Mouse (Mus musculus) limb, embryonic 10.5 days (tissue): Measurements from ENCODE around the gene Rbfox1. TPM values are rescaled to one million over a fixed set of nuclear protein-coding genes. Genes with fewer than 3 reads are reported as not detected.

ENCODE experiments used
- DNase-seq: peaks from one replicate; pipeline ENCODE4 v3.0.0-alpha.2; 2017; ENCODE audit warnings: low spot score
- H3K27ac ChIP-seq: fragments of 300-500 bp; sonication (generic); 2 replicates; pipeline ENCODE4 v1.5.1; 2016; ENCODE audit warnings: mild to moderate bottlenecking
- H3K27me3 ChIP-seq: fragments of 300-500 bp; sonication (generic); 2 replicates; pipeline ENCODE4 v1.6.1; 2016; ENCODE audit warnings: low read depth, mild to moderate bottlenecking; ENCODE audit not compliant: poor library complexity, severe bottlenecking
- H3K36me3 ChIP-seq: fragments of 300-500 bp; sonication (generic); 2 replicates; pipeline ENCODE4 v1.6.1; 2016; ENCODE audit warnings: mild to moderate bottlenecking, moderate library complexity
- H3K4me1 ChIP-seq: fragments of 300-500 bp; sonication (generic); 2 replicates; pipeline ENCODE4 v1.6.1; 2016
- H3K4me3 ChIP-seq: fragments of 300-500 bp; sonication (generic); 2 replicates; pipeline ENCODE4 v1.5.1; 2016; ENCODE audit warnings: mild to moderate bottlenecking, moderate library complexity
- H3K9me3 ChIP-seq: fragments of 300-500 bp; sonication (generic); replicated peaks from 2 replicates; pipeline ENCODE4 v1.6.1; 2016; ENCODE audit warnings: mild to moderate bottlenecking
- WGBS: fragments of 180-500 bp; shearing (Covaris S2); methylation state at CpG from one replicate; pipeline ENCODE4 v1.1.7; 2016; 5-methylcytosine and 5-hydroxymethylcytosine counted together
- polyA plus RNA-seq: library from polyadenylated mRNA; unstranded; fragments of >200 nt; fragmentation: Nextera tagmentation; extraction: Ambion mirVana; gene quantifications from 2 replicates; pipeline ENCODE4 v1.2.1, GENCODE M21; 2016

Gene Rbfox1
- polyA plus RNA-seq, 1 experiment from 2014 or later = 0.64 TPM

DNA sequence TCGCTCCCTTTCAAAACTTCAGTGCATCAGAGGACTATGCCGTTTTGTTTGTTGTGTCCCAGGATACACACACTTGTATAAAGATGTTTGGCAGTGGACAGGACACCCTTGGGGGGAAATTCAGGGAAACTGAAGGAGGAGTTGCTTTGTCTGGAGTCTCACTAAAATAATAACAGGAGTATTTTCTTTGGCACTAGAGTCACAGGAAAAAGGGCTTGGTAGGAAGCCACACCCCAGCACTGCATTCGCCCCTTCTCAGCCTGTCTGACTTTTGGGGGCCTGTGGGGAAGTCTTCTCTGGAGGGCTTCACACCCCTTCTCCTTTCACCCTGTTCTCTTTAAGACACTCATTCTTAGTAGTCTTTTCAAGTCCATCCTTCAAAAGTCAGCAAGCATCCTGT is 1269.5 kb downstream of the Rbfox1 start:
- peaks cover 13% of the 10 kb centered on the region for H3K4me1 ChIP-seq
- H3K27ac ChIP-seq = no peak overlapping the region
- no peaks in the 10 kb centered on the region for H3K27me3 ChIP-seq
- no peaks in the 10 kb centered on the region for H3K9me3 ChIP-seq
- H3K4me3 ChIP-seq = no peak overlapping the region
- WGBS = 91% methylated on average over 3 of the region's 3 CpGs
- no peaks in the 10 kb centered on the region for H3K36me3 ChIP-seq
- no peak for DNase-seq

DNA sequence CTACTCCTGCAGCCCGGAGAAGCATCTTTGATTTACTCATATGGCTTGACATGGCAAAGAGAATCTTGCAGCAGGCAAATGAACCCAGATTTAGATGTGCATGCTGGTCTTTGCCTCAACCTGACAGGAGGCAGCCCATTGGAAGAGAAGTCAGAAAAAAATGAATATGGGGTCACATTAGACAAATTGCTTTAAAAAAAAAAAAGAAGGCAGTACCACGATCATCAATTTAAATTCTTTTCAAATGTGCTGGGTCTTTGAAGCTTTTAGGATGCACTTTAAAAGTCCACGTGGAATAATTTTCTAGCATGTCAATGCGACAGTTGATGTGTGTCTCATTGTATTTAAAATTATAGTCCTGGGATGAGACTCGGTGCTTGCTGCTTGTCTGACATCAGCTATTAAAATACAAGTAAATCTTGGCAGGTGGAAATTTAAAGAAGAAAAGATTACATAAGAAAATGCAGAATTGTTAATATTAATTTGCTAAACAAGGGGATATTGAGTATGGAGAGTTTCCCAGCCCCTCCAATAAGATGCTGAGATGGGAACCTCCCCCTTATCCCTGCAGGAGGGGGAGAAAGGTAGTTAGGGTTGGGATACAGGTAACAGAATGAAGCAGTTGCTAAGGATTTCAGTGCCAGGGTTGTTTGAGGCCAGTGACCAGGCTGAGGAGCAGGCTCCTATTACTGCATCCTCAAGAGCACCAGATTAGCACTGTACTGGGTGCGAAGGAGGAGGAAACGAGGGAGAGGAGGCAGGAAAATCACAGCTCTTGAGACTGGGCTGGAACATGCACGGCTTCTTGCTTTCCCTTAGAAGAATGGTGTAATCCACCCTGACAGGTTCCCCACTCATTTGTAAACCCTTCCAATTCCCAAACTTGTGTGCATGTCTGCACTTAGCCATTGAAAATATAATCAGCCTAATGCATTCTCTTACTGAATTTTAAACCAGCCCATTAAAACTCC is 1274.0 kb downstream of the Rbfox1 start:
- no peaks in the 10 kb centered on the region for H3K27me3 ChIP-seq
- H3K9me3 ChIP-seq = no peaks in the 10 kb centered on the region
- H3K36me3 ChIP-seq = no peaks in the 10 kb centered on the region
- 81% methylated on average over 8 of the region's 8 CpGs for WGBS
- no peak overlapping the region for H3K4me3 ChIP-seq
- H3K4me1 ChIP-seq = peaks cover 8% of the 10 kb centered on the region
- no peak overlapping the region for H3K27ac ChIP-seq
- DNase-seq = no peak

DNA sequence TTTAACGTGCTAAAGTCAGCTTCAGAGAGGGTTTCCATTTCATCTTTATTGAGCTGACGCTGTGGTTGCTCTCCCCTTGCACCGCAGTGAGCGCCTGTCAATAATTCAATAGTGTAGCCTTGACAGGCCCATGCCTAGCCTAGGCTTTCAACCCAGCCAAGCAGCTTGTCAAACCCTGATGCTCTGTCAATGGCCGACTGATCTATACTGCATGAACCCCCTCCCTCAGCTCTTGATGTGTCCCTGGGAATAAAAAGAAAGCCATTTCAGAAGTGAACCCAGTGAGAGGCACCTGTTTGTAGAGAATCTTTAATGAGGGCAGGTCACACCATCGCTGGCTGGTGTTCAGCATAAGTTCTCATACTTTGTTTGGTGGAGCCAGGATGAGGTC is 1274.7 kb downstream of the Rbfox1 start:
- Histone ChIP-seq H3K36me3 (no peaks in the 10 kb centered on the region), H3K4me1 (peaks cover 11% of the 10 kb centered on the region), H3K4me3 (no peak overlapping the region), H3K27ac (no peak overlapping the region), H3K9me3 (no peaks in the 10 kb centered on the region), H3K27me3 (no peaks in the 10 kb centered on the region)
- DNase-seq = no peak
- 80% methylated on average over 6 of the region's 6 CpGs for WGBS

DNA sequence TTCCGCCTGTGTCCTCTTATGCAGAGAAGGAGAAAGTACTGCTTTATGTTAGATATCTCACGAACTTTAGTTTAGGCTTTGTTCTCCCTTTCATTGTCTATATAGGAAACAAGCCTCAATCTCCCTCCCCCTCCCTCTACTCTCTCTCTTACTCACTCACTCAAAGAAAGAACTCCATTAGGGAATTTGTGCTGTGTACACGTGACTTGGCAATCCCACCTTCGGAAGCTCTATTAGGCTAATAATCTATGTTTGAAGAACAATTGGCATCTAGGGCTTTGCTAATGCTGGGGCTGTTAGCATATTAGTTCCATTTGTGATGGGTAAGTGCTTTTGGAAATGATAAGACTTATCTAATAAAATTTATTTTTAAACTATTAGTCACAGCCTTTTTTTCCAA is 1277.0 kb downstream of the Rbfox1 start:
- Histone ChIP-seq H3K4me1 (peaks cover 11% of the 10 kb centered on the region), H3K27me3 (no peaks in the 10 kb centered on the region), H3K9me3 (no peaks in the 10 kb centered on the region), H3K4me3 (no peak overlapping the region), H3K36me3 (no peaks in the 10 kb centered on the region), H3K27ac (no peak overlapping the region)
- no peak for DNase-seq
- WGBS = 82% methylated on average over 4 of the region's 4 CpGs

DNA sequence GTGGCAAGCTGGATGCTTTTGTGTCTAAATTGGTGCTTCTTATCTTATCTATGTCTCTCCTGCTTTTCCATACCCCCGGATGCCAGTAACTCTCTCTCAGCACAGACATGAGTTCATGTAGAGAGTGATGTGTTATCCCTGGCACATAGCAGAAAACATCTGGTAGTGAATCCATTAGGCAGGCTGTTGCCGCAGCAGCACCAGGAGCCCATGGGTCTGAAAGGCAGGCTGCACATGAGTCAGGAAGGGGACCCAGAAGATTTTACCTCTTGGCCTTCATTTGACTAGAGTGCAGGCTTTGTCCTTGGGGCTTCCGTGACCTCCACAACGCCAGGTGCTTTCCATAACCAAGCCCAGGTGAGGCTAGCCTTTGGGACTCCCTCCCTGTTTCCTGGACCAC is 1278.5 kb downstream of the Rbfox1 start:
- no peak overlapping the region for H3K27ac ChIP-seq
- no peaks in the 10 kb centered on the region for H3K27me3 ChIP-seq
- WGBS = 80% methylated on average over 4 of the region's 4 CpGs
- H3K4me1 ChIP-seq = peaks cover 11% of the 10 kb centered on the region
- no peak overlapping the region for H3K4me3 ChIP-seq
- H3K36me3 ChIP-seq = no peaks in the 10 kb centered on the region
- H3K9me3 ChIP-seq = no peaks in the 10 kb centered on the region
- DNase-seq = no peak

DNA sequence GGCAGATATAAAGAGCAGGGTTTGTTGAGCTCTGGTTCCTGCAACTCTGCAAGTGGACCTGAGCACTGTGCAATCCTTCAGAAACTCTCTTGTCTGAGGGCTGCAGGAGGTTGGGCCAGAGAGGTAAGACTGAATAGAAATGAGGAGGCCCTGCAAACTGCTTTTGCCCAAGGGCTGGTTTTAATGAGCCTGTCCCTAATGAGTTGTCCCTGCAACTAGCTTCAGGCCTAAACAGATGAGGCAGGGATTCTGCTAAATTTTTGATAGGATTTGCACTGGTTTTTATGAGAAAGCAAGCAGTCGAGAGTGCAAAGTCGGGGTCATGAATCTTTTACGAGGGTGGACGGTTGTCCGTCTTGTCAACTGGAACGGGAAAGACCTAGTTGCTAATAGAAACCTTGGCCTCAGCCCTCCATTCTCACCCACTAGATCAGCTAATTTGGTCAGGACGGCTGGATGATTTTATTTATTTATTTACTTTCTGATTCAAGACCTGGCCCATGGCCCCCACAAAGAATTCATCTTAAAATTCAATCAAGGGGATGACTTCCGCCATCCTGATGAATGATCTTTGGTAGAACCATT is 1279.1 kb downstream of the Rbfox1 start:
- 61% methylated on average over 8 of the region's 8 CpGs for WGBS
- Histone ChIP-seq H3K9me3 (no peaks in the 10 kb centered on the region), H3K4me1 (peaks cover 11% of the 10 kb centered on the region), H3K36me3 (no peaks in the 10 kb centered on the region), H3K4me3 (no peak overlapping the region), H3K27ac (no peak overlapping the region), H3K27me3 (no peaks in the 10 kb centered on the region)
- no peak for DNase-seq

DNA sequence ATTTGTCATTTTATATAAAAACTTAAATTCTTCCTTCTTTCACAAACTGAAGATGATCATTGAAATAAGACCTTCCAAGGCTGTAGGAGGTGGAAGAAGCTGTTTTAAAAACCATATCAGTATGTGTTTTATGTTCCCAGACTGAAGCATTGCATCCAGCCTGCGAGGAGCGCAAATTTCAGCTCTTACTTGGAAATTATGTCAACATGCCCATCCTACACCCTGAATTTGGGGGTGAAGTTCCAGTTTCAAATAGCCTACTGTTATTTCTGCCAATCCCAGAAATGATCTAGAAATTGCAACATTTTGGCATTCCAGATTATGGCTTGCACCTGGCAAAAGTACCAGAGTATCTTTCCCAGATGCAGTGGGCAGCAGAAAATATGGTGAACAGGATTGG is 1290.8 kb downstream of the Rbfox1 start:
- Histone ChIP-seq H3K27ac (no peak overlapping the region), H3K4me3 (no peak overlapping the region), H3K36me3 (no peaks in the 10 kb centered on the region), H3K9me3 (no peaks in the 10 kb centered on the region), H3K27me3 (no peaks in the 10 kb centered on the region), H3K4me1 (no peaks in the 10 kb centered on the region)
- WGBS = 96% methylated on average over 2 of the region's 2 CpGs
- no peak for DNase-seq

DNA sequence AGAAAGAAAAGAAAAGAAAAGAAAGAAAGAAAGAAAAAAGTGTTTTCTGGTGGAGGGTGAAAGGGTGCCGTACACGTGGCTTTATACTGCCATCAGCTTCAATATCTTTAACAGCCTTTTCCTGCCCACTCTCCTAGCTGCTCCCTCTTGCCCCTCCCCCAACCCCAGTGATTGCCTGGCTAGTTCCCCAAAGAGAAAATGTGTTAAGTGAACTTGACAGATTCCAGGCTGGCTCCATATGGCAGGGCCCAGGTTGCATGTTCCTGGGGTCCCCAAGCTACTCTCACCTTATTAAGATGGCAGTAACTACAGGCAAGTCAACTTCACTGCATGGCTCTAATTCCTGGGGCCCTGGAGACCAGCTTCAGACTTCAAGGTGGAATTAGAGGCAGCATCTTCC is 1302.6 kb downstream of the Rbfox1 start:
- peaks cover 19% of the 10 kb centered on the region for H3K4me1 ChIP-seq
- no peak overlapping the region; the same call in 1 of the 2 replicates for H3K27ac ChIP-seq
- DNase-seq = peak; percentile 72
- H3K9me3 ChIP-seq = no peaks in the 10 kb centered on the region
- H3K27me3 ChIP-seq = no peaks in the 10 kb centered on the region
- H3K36me3 ChIP-seq = no peaks in the 10 kb centered on the region
- 14% methylated on average over 2 of the region's 2 CpGs for WGBS
- no peak overlapping the region for H3K4me3 ChIP-seq

DNA sequence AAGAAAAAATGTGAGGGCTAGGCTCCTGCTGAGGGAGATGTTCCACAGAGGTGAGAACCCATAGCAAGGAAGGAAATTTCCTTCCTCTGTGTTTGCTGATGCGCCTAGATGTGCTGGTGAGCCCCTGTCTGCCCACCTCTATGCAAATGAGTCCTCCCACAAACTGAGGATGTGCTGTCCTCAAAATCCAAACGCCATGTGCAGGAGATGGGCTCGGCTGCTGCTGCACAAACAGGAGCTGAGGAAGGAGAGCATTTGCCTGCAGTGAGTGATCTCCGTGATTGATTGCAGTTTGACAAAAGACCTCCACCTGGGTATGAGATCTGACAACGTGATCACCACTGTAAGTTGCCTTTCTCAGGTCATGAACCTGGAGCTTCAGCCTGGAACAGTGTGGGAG is 1308.4 kb downstream of the Rbfox1 start:
- H3K36me3 ChIP-seq = no peaks in the 10 kb centered on the region
- no peaks in the 10 kb centered on the region for H3K4me1 ChIP-seq
- H3K9me3 ChIP-seq = no peaks in the 10 kb centered on the region
- 77% methylated on average over 5 of the region's 5 CpGs for WGBS
- H3K27ac ChIP-seq = no peak overlapping the region
- no peak for DNase-seq
- H3K4me3 ChIP-seq = no peak overlapping the region
- H3K27me3 ChIP-seq = no peaks in the 10 kb centered on the region

DNA sequence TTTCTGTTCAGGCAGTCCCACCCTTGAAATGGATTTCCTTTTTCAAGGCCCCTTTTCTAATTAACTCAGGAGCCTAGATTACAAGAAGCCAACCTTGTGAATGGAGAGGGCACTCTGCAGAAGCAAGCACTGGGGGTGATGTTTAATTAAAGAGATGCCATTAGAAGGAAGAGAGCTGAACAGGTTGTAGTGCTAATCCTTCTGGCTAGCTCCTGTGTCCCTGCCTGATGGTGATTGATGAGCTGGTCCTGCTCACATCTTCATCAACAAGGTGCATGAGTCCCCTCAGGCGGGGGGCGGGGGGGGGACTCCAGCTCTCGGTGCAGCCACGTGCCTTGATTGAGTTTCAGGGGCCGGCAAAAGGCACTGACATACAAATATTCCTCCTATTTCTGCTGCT is 1312.8 kb downstream of the Rbfox1 start:
- no peak for DNase-seq

DNA sequence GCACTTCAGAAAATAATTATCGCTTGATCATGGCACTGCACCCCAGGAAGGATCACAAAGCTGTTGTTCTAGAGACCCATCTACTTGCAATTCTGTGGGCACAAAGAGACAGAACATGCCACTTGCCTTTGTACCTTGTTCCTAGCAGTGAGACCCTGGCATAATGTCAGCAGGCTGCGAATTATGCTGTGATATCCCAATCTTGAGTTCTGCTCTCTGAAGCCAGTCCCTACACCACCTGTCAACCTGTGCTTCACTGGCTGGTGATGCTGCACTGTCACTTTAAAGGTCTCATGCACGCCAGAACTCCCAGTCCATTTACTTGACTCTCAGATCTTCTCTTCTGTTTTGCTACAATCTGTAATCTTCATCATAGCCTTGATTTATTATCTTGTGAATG is 1315.1 kb downstream of the Rbfox1 start:
- no peaks in the 10 kb centered on the region for H3K4me1 ChIP-seq
- H3K9me3 ChIP-seq = no peaks in the 10 kb centered on the region
- H3K27me3 ChIP-seq = no peaks in the 10 kb centered on the region
- no peak overlapping the region for H3K4me3 ChIP-seq
- DNase-seq = no peak
- 89% methylated on average over 3 of the region's 3 CpGs for WGBS
- no peaks in the 10 kb centered on the region for H3K36me3 ChIP-seq
- H3K27ac ChIP-seq = no peak overlapping the region

More for the DNA sequence above, 1312.8 kb downstream of the Rbfox1 start:
- Histone ChIP-seq H3K9me3 (no peaks in the 10 kb centered on the region), H3K4me1 (no peaks in the 10 kb centered on the region), H3K4me3 (no peak overlapping the region), H3K27ac (no peak overlapping the region), H3K27me3 (no peaks in the 10 kb centered on the region), H3K36me3 (no peaks in the 10 kb centered on the region)
- 86% methylated on average over 5 of the region's 5 CpGs for WGBS

DNA sequence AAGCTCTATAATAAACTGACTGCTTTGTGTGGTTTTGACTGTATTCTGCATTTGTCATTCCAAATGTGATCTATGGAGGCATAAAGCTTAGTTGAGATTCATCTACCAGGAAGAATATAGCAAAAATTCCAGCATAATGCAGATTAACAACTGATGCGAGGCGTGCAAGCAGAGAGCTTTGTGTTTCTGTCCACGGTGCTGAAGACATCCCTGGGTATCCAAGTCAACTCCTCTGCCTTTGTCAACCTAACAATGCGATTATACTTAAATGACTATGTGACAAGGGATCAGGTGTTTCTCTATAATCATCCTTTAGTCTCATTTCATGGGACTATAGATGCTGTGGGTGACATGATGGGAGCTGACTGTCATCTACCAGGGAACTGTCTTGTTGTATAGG is 1316.7 kb downstream of the Rbfox1 start:
- no peaks in the 10 kb centered on the region for H3K36me3 ChIP-seq
- no peak for DNase-seq
- H3K4me3 ChIP-seq = no peak overlapping the region
- H3K27me3 ChIP-seq = no peaks in the 10 kb centered on the region
- no peak overlapping the region for H3K27ac ChIP-seq
- no peaks in the 10 kb centered on the region for H3K4me1 ChIP-seq
- WGBS = 73% methylated on average over 4 of the region's 4 CpGs
- H3K9me3 ChIP-seq = no peaks in the 10 kb centered on the region

DNA sequence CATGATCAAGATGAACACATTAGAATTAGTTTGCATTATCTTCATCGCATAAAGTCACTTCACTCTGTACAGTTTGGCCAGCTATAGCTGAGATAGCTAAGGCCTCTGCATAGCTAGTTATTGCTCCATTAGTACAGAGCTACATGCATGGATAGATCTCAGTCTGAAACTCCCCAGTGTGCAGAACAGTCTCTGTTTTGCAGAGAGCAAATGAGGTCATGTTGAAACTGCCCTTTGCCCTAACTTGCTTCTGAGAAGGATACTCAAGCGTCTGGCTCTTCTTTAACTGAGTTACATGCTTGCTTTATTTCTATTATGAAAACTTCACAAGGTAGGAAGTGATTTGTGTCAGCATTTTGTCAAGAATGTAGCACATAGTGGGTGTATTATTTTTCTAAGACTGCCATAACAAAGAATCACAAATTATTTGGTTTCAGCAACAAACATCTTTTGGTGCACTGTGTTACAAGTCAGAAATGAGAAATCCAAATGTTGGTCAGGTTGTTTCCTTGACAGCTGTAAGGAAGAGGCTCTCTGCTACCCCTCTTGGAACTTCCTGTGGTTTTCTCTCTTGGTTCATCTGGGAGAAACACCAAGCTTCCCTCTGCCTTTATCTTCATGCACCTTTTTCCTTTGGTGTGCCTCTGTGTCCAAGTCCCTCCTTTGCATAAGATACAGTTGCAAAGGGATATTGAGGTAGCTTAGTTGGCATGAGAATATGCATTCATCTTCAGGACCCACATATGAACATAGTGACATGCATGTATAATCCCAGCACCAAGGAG is 1321.2 kb downstream of the Rbfox1 start:
- no peaks in the 10 kb centered on the region for H3K4me1 ChIP-seq
- H3K4me3 ChIP-seq = no peak overlapping the region
- DNase-seq = no peak
- no peak overlapping the region for H3K27ac ChIP-seq
- WGBS = 84% methylated on average over 2 of the region's 2 CpGs
- H3K9me3 ChIP-seq = no peaks in the 10 kb centered on the region
- H3K36me3 ChIP-seq = no peaks in the 10 kb centered on the region
- no peaks in the 10 kb centered on the region for H3K27me3 ChIP-seq
